ENCODE assay signal across 8 mouse cellular contexts in genomic region chr4:120825577-120826326, GRCm38 (mm10). TPM values are rescaled to one million over a fixed set of nuclear protein-coding genes. Genes with fewer than 3 reads are reported as not detected.
DNase-seq lines count a peak whose midpoint lies in the region; ATAC-seq and TF ChIP-seq lines count a peak whose summit lies in the region.

No protein-coding gene starts in this region.

- WGBS in hindbrain, embryonic 10.5 days = 1% methylated on average over 55 of the region's 55 CpGs
- WGBS in lung, postnatal 0 days = under 1% methylated on average over 43 of the region's 55 CpGs

- no peak for TF ChIP-seq CTCF in lung, postnatal 0 days (IDR thresholded peaks at IDR 0.05)

- peak; percentile 47; the same call in 1 of the 2 replicates for TF ChIP-seq EP300 in lung, postnatal 0 days (IDR thresholded peaks at IDR 0.05)

- peak overlapping the region; percentile 86 for H3K4me2 ChIP-seq in lung, postnatal 0 days (replicated peaks; ENCODE audit: low read depth, low read length)

- DNase-seq in MN1 (ENCODE audit: low spot score) = peak; percentile 97
- DNase-seq in cerebellum, adult 9-10 months = peak; percentile 98
- peak; percentile 99 for DNase-seq in hindbrain, embryonic 10.5 days (ENCODE audit: low spot score)
- DNase-seq in layer of hippocampus, adult 9-11 months = peak; percentile 98
- DNase-seq in lung, postnatal 0 days (ENCODE audit: low spot score) = peak; percentile 100
- DNase-seq in ovary, postnatal 14 days (ENCODE audit: low spot score) = peak; percentile 96
- DNase-seq in thymus, postnatal 25 days = peak; percentile 97

- H3K9me3 ChIP-seq in hindbrain, embryonic 10.5 days = no peaks in the 10 kb centered on the region
- no peaks in the 10 kb centered on the region for H3K9me3 ChIP-seq in lung, postnatal 0 days (ENCODE audit: low read length)

- H3K27ac ChIP-seq in hindbrain, embryonic 10.5 days = peak overlapping the region; percentile 100
- peak overlapping the region; percentile 100 for H3K27ac ChIP-seq in lung, postnatal 0 days (ENCODE audit: low read length)

- no peaks in the 10 kb centered on the region for H3K27me3 ChIP-seq in hindbrain, embryonic 10.5 days (ENCODE audit: insufficient read depth, poor library complexity, severe bottlenecking)
- H3K27me3 ChIP-seq in lung, postnatal 0 days (replicated peaks; ENCODE audit: insufficient read depth, low read length) = no peaks in the 10 kb centered on the region

- H3K36me3 ChIP-seq in hindbrain, embryonic 10.5 days = peaks cover 4% of the 10 kb centered on the region; the same call in 1 of the 2 replicates
- H3K36me3 ChIP-seq in lung, postnatal 0 days (ENCODE audit: insufficient read depth, low read length) = no peaks in the 10 kb centered on the region

- peak; percentile 90 for ATAC-seq in frontal cortex, adult (ENCODE audit: low TSS enrichment)
- peak; percentile 98 for ATAC-seq in lung, postnatal 0 days

- H3K4me1 ChIP-seq in hindbrain, embryonic 10.5 days (replicated peaks) = peaks cover 15% of the 10 kb centered on the region
- H3K4me1 ChIP-seq in lung, postnatal 0 days (ENCODE audit: insufficient read depth, low read depth, low read length) = peaks cover 6% of the 10 kb centered on the region; the same call in 1 of the 2 replicates

- H3K4me3 ChIP-seq in hindbrain, embryonic 10.5 days = peak overlapping the region; percentile 88
- peak overlapping the region; percentile 79 for H3K4me3 ChIP-seq in lung, postnatal 0 days (ENCODE audit: low read depth, low read length)

- peak overlapping the region; percentile 100 for H3K9ac ChIP-seq in lung, postnatal 0 days (replicated peaks; ENCODE audit: low read depth)

RNA-seq across cellular contexts. Expression of gene Nfyc, which starts 5.6 kb away (rescaled TPM):
- polyA plus RNA-seq in hindbrain, embryonic 10.5 days (2016; fragmentation: Nextera tagmentation; extraction: Ambion mirVana) = 124 and 135 TPM in 2 replicates
- 53.7 and 54.5 TPM in 2 replicates for polyA plus RNA-seq in lung, postnatal 0 days (2015; fragmentation: Nextera tagmentation; extraction: Ambion mirVana)

RNA-seq across cellular contexts. Expression of gene Rims3, which starts 28.9 kb away (rescaled TPM):
- 3.9 and 5.2 TPM in 2 replicates for polyA plus RNA-seq in hindbrain, embryonic 10.5 days (2016; fragmentation: Nextera tagmentation; extraction: Ambion mirVana)
- 0.21 and 0.26 TPM in 2 replicates for polyA plus RNA-seq in lung, postnatal 0 days (2015; fragmentation: Nextera tagmentation; extraction: Ambion mirVana)

Comparison
In these comparisons a context has a peak if more than half of its experiments do, and no peak if none do; other contexts are left out.
1. Peak in every context shown above with its lines: DNase-seq, ATAC-seq, H3K4me3 ChIP-seq and H3K27ac ChIP-seq.